Mouse (Mus musculus) urinary bladder, postnatal 10 days (tissue): Measurements from ENCODE around the gene Pls3.
"Not testable (repeated sequence)": the region's sequence is repeated elsewhere in the genome, so short reads cannot be mapped to it uniquely, and the experiment has no call there.

Experiments used
- DNase-seq: peaks from one replicate; pipeline ENCODE4 v3.0.0; 2022; ENCODE audit warnings: low spot score

The Pls3 gene

DNA sequence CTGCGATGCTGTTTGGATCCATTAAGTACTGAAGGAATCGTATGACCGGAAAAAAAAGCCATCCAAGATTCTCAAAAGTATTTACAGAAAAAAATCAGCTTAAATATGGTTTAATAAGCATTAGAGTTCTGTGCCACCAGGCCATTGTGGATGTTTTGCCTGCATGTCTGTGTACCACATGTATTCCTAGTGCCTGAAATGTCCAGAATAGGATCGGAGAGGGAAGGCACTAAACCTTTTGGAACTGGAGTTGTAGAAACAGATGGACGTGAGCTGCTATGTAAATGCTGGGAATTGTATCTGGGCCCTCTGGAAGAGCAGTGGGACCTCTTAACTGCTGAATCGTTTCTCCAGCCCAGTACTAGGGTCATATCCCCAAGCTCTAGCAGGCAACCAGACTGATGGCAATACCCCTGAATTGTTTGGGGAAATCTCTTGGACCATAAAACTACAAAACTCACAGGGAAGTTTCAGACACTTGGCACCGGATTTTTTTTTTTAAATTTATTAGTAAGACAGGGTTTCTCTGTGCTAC is 110.1 kb downstream of the Pls3 start:
- no peak for DNase-seq

DNA sequence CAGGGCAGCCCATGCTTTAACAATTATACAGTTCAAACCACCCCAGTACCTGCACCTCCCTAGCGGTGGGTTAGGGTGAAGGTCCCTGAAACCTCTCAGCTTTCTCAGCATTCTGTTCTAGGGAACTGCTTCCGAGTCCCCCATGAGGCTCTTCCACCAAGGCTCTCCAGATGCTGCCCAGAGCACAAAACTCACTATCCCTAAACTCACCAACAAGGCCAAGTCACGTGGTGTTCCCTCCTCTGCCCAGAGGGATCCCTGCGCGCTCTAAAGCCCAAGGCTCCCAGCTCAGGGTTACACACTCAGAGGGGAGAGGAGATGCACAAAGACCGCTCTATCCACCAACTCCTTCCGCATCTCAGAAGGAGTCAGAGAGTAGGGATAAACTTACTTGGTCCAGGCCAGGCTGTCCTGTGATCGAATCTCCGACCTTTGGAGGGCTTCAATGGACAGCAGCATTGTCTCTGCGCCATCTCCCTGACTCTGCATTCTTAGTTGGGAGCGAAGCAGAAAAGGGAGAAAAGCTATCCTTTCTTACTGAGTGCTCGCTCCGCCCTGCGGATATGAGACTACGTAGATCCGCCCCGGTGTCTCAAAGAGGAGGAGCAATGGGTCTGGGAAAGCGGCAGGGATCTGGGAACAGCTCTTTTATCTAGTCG is 110.7 kb downstream of the Pls3 start:
- peak; percentile 8 for DNase-seq

DNA sequence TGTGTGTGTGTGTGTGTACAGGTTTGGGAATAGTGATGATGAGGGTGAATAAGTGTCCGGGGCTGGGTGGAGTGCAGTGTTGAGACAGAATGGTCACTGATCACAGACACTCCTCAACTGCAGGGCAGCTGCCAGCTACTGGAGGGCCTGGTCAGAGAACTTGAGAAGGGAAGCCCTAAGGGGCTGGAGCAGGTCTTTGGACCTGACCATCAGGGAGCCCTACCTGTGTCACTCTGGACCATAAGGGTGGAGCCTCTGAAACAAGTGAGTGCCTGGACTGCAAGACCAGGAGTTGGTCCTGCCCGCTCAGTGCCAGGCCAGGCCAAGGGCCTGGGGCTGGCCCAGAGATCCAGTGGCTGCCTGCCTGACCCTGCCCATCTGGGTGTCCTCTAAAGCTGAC is 115.5 kb downstream of the Pls3 start:
- not testable (repeated sequence) for DNase-seq

DNA sequence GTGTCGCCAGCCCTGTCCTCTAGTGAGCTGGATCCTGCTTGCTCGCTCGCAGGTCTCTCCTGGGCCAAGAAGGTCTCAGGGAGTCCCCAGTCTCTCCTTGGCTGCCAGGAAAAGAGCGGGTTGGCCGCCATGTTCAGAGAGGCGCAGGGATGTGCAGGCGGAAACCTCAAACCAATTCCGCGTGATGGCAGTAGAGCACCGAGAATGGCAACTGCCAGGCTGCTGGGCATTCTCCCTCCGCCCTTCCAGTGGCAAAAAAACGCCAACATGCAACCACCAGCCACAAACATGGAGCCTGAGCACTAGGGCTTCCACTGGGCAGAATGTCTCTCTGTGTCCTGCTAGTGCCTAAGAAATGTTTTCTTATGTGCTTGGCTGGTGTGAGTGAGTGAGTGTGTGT is 115.9 kb downstream of the Pls3 start:
- DNase-seq = not testable (repeated sequence)

DNA sequence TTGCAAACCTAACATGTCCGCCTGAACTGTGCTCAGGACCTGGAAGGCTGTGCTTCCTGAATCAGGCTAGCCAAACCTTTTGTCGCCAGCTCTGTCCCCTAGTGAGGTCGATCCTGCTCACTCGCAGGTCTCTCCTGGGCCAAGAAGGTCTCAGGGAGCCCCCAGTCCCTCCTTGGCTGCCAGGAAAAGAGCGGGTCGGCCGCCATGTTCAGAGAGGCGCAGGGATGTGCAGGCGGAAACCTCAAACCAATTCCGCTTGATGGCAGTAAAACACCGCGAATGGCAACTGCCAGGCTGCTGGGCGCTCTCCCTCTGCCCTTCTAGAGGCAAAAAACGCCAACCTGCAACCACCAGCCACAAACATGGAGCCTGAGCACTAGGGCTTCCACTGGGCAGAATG is 117.0 kb downstream of the Pls3 start:
- not testable (repeated sequence) for DNase-seq

DNA sequence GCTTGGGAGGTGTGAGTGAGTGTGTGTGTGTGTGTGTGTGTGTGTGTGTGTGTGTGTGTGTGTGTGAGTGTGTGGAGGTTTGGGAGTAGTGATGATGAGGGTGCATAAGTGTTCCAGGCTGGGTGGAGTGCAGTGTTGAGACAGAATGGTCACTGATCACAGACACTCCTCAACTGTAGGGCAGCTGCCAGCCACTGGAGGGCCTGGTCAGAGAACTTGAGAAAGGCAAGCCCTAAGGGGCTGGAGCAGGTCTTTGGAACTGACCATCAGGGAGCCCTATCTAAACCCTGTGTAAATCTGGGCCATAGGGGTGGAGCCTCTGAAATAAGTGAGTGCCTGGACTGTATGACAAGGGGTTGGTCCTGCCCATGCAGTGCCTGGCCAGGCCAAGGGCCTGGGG is 120.5 kb downstream of the Pls3 start:
- DNase-seq = not testable (repeated sequence)

GRCm38 (mm10) chrX:75750126-75750725 is 124.8 kb downstream of the Pls3 start:
- not testable (repeated sequence) for DNase-seq

DNA sequence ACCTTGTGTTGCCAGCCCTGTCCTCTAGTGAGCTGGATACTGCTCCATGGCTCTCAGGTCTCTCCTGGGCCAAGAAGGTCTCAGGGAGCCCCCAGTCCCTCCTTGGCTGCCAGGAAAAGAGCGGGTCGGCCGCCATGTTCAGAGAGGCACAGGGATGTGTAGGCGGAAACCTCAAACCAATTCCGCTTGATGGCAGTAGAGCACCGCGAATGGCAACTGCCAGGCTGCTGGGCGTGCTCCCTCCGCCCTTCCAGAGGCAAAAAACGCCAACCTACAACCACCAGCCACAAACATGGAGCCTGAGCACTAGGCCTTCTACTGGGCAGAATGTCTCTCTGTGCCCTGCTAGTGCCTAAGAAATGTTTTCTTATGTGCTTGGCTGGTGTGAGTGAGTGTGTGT is 125.7 kb downstream of the Pls3 start:
- not testable (repeated sequence) for DNase-seq

GRCm38 (mm10) chrX:75744466-75744865 is 130.5 kb downstream of the Pls3 start:
- not testable (repeated sequence) for DNase-seq

DNA sequence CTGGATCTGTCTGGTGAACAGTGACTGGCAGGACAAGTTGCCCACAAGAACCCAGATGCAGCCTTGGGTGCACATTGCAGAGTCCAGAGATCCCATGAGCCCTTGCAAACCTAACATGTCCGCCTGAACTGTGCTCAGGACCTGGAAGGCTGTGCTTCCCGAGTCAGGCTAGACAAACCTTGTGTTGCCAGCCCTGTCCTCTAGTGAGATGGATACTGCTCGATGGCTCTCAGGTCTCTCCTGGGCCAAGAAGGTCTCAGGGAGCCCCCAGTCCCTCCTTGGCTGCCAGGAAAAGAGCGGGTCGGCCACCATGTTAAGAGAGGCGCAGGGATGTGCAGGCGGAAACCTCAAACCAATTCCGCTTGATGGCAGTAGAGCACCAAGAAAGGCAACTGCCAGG is 135.5 kb downstream of the Pls3 start:
- not testable (repeated sequence) for DNase-seq
